Mouse (Mus musculus): ENCODE data around the gene Itgav.

- no peak for TF ChIP-seq POLR2A (IDR thresholded peaks at IDR 0.05; ENCODE audit: borderline replicate concordance, extremely low read depth, insufficient read depth, insufficient read length, poor library complexity, severe bottlenecking)
- no peak for TF ChIP-seq CTCF (IDR thresholded peaks at IDR 0.05; ENCODE audit: borderline replicate concordance, extremely low read depth, insufficient read depth, insufficient read length)
Observed at GRCm38 (mm10) chr2:83759667-83760066, 35.5 kb downstream of the Itgav start.

Data from brain, embryonic 14.5 days (tissue).